Mouse (Mus musculus) fibroblast of lung, adult 2 months (primary cell): ENCODE results near the gene Wdfy3.
"Not testable (repeated sequence)": the region's sequence is repeated elsewhere in the genome, so short reads cannot be mapped to it uniquely, and the experiment has no call there.

Experiments used
- DNase-seq: peaks from one replicate; pipeline ENCODE4 v3.0.0-alpha.2; 2011; ENCODE audit warnings: low read depth

Wdfy3 gene

GRCm38 (mm10) chr5:101887989-101888388 lies 181.7 kb downstream of the Wdfy3 start:
- no peak for DNase-seq

GRCm38 (mm10) chr5:101885039-101885438 lies 184.7 kb downstream of the Wdfy3 start:
- no peak for DNase-seq

GRCm38 (mm10) chr5:101882191-101882590 lies 187.5 kb downstream of the Wdfy3 start:
- no peak for DNase-seq

GRCm38 (mm10) chr5:101879914-101880313 lies 189.8 kb downstream of the Wdfy3 start:
- no peak for DNase-seq

- no peak for DNase-seq
Observed at GRCm38 (mm10) chr5:101878403-101878802, 191.3 kb downstream of the Wdfy3 start.

- no peak for DNase-seq
Observed at GRCm38 (mm10) chr5:101876185-101876584, 193.5 kb downstream of the Wdfy3 start.

GRCm38 (mm10) chr5:101866722-101867121 lies 203.0 kb downstream of the Wdfy3 start:
- no peak for DNase-seq

- no peak for DNase-seq
Observed at GRCm38 (mm10) chr5:101863946-101864345, 205.8 kb downstream of the Wdfy3 start.

- DNase-seq = no peak
Observed at GRCm38 (mm10) chr5:101862651-101863050, 207.1 kb downstream of the Wdfy3 start.

GRCm38 (mm10) chr5:101861786-101862571 lies 207.7 kb downstream of the Wdfy3 start:
- no peak for DNase-seq

- no peak for DNase-seq
Observed at GRCm38 (mm10) chr5:101858891-101859436, 210.8 kb downstream of the Wdfy3 start.

GRCm38 (mm10) chr5:101855475-101855874 lies 214.2 kb downstream of the Wdfy3 start:
- no peak for DNase-seq

- DNase-seq = no peak
Observed at GRCm38 (mm10) chr5:101854667-101855066, 215.1 kb downstream of the Wdfy3 start.

GRCm38 (mm10) chr5:101854100-101854499 lies 215.6 kb downstream of the Wdfy3 start:
- no peak for DNase-seq

GRCm38 (mm10) chr5:101852116-101852680 lies 217.5 kb downstream of the Wdfy3 start:
- no peak for DNase-seq

GRCm38 (mm10) chr5:101851133-101851532 lies 218.6 kb downstream of the Wdfy3 start:
- DNase-seq = no peak

GRCm38 (mm10) chr5:101847762-101848161 lies 222.0 kb downstream of the Wdfy3 start:
- DNase-seq = no peak

- no peak for DNase-seq
Observed at GRCm38 (mm10) chr5:101847323-101847722, 222.4 kb downstream of the Wdfy3 start.

- DNase-seq = no peak
Observed at GRCm38 (mm10) chr5:101845930-101846329, 223.8 kb downstream of the Wdfy3 start.

GRCm38 (mm10) chr5:101845011-101845410 lies 224.7 kb downstream of the Wdfy3 start:
- DNase-seq = no peak

GRCm38 (mm10) chr5:101840476-101840875 lies 229.2 kb downstream of the Wdfy3 start:
- DNase-seq = no peak

- DNase-seq = not testable (repeated sequence)
Observed at GRCm38 (mm10) chr5:101837605-101838004, 232.1 kb downstream of the Wdfy3 start.

- DNase-seq = no peak
Observed at GRCm38 (mm10) chr5:101836221-101836620, 233.5 kb downstream of the Wdfy3 start.
